Mouse (Mus musculus) CD4-positive helper T cell, adult 2 months (primary cell): ENCODE measurements around the gene Atp1b1.

Source experiments
- DNase-seq: peaks from one replicate; pipeline ENCODE4 v3.0.0-alpha.2; 2012; ENCODE audit warnings: low read depth, missing footprints, low spot score

Gene Atp1b1

GRCm38 (mm10) chr1:164458245-164458613 is at the start of gene Atp1b1:
Atp1b1 (minus strand) TSS chr1:164458355.
- DNase-seq = peak; percentile 89

- DNase-seq = no peak
Measured at GRCm38 (mm10) chr1:164505096-164505495, 46.9 kb upstream of the Atp1b1 start.

- peak; percentile 63 for DNase-seq
Measured at GRCm38 (mm10) chr1:164503140-164503730, 45.1 kb upstream of the Atp1b1 start.

- DNase-seq = no peak
Measured at GRCm38 (mm10) chr1:164502231-164502630, 44.1 kb upstream of the Atp1b1 start.

- DNase-seq = peak; percentile 38
Measured at GRCm38 (mm10) chr1:164494741-164495512, 36.8 kb upstream of the Atp1b1 start.

GRCm38 (mm10) chr1:164494215-164494614 is 36.1 kb upstream of the Atp1b1 start:
- no peak for DNase-seq

- DNase-seq = no peak
Measured at GRCm38 (mm10) chr1:164493042-164493705, 35.0 kb upstream of the Atp1b1 start.

GRCm38 (mm10) chr1:164492476-164492875 is 34.3 kb upstream of the Atp1b1 start:
- DNase-seq = no peak

GRCm38 (mm10) chr1:164489961-164490594 is 31.9 kb upstream of the Atp1b1 start:
- no peak for DNase-seq

- no peak for DNase-seq
Measured at GRCm38 (mm10) chr1:164483728-164484127, 25.6 kb upstream of the Atp1b1 start.

- no peak for DNase-seq
Measured at GRCm38 (mm10) chr1:164482833-164483232, 24.7 kb upstream of the Atp1b1 start.

GRCm38 (mm10) chr1:164481645-164482354 is 23.6 kb upstream of the Atp1b1 start:
- DNase-seq = no peak

GRCm38 (mm10) chr1:164480755-164481644 is 22.8 kb upstream of the Atp1b1 start:
- no peak for DNase-seq

GRCm38 (mm10) chr1:164475895-164476294 is 17.7 kb upstream of the Atp1b1 start:
- DNase-seq = no peak

- no peak for DNase-seq
Measured at GRCm38 (mm10) chr1:164474778-164475511, 16.8 kb upstream of the Atp1b1 start.

- DNase-seq = no peak
Measured at GRCm38 (mm10) chr1:164474310-164474709, 16.2 kb upstream of the Atp1b1 start.

GRCm38 (mm10) chr1:164473398-164473797 is 15.2 kb upstream of the Atp1b1 start:
- no peak for DNase-seq

- DNase-seq = no peak
Measured at GRCm38 (mm10) chr1:164471632-164472031, 13.5 kb upstream of the Atp1b1 start.

GRCm38 (mm10) chr1:164470985-164471384 is 12.8 kb upstream of the Atp1b1 start:
- DNase-seq = no peak

GRCm38 (mm10) chr1:164468329-164468728 is 10.2 kb upstream of the Atp1b1 start:
- DNase-seq = no peak
